Mouse (Mus musculus): ENCODE measurements around the gene Maff. TPM values are rescaled to one million over a fixed set of nuclear protein-coding genes. Genes with fewer than 3 reads are reported as not detected.

The Maff gene
- polyA plus RNA-seq, 1 experiment from 2014 or later, result 7.3 TPM

- DNase-seq (ENCODE audit: low spot score), result peak; percentile 59
- 0 out of 2 replicates have a peak overlapping the region, but pooled peaks have one; percentile 16 for H3K4me2 ChIP-seq (ENCODE audit: low read length)
Measured at GRCm38 (mm10) chr15:79351331-79351767, 4.9 kb downstream of the Maff start.

DNA sequence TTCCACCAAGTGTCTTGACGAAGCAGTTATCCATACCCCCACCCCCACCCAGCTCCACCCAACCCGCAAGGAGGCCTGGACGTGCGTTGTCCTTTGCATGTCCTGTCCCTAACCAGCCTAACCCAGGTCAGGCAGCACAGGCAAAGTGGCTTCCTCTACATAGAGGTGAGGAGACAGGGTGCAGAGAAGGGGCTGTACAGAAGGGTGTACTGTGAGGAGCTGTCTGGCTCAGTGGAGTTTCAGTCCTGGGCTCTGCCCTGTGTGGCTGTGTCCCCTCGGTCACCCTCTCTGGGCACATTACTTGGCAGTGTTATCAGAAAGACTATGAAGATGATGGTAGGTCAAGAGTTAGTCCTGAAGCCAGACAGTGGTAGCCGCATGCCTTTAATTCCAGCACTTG, 6.1 kb downstream of the Maff start:
- no peak for DNase-seq (ENCODE audit: low spot score)
- H3K27me3 ChIP-seq (ENCODE audit: insufficient read depth, low read length), result no peaks in the 10 kb centered on the region
- no peak for TF ChIP-seq CTCF (IDR thresholded peaks at IDR 0.05; ENCODE audit: low read depth)
- H3K4me3 ChIP-seq (replicated peaks; ENCODE audit: low read depth, low read length), result no peak overlapping the region
- H3K4me1 ChIP-seq (replicated peaks; ENCODE audit: insufficient read depth, low read length), result peaks cover 24% of the 10 kb centered on the region; the same call in 1 of the 2 replicates
- no peaks in the 10 kb centered on the region for H3K9me3 ChIP-seq (replicated peaks; ENCODE audit: low read length)
- no peaks in the 10 kb centered on the region for H3K36me3 ChIP-seq (ENCODE audit: insufficient read depth, low read length)
- no peak overlapping the region for H3K27ac ChIP-seq
- no peak overlapping the region for H3K4me2 ChIP-seq (ENCODE audit: low read length)
- no peak overlapping the region for H3K9ac ChIP-seq (ENCODE audit: low read depth, low read length)
- ATAC-seq (replicated peaks; ENCODE audit: low FRiP score, low read depth), result no peak
- 76% methylated on average over 6 of the region's 6 CpGs for WGBS

More at GRCm38 (mm10) chr15:79351331-79351767, 4.9 kb downstream of the Maff start:
- ATAC-seq (replicated peaks; ENCODE audit: low FRiP score, low read depth), result no peak
- Histone ChIP-seq H3K4me3 (replicated peaks; ENCODE audit: low read depth, low read length) (no peak overlapping the region), H3K36me3 (ENCODE audit: insufficient read depth, low read length) (no peaks in the 10 kb centered on the region), H3K27ac (peak overlapping the region; percentile 8; the same call in 1 of the 2 replicates), H3K9me3 (replicated peaks; ENCODE audit: low read length) (no peaks in the 10 kb centered on the region), H3K4me1 (replicated peaks; ENCODE audit: insufficient read depth, low read length) (0 out of 2 replicates have a peak, but pooled peaks cover 18% of the 10 kb centered on the region), H3K27me3 (ENCODE audit: insufficient read depth, low read length) (no peaks in the 10 kb centered on the region), H3K9ac (ENCODE audit: low read depth, low read length) (peak overlapping the region; percentile 41; the same call in 1 of the 2 replicates)
- 23% methylated on average over 15 of the region's 15 CpGs for WGBS
- TF ChIP-seq CTCF (IDR thresholded peaks at IDR 0.05; ENCODE audit: low read depth), result no peak

DNA sequence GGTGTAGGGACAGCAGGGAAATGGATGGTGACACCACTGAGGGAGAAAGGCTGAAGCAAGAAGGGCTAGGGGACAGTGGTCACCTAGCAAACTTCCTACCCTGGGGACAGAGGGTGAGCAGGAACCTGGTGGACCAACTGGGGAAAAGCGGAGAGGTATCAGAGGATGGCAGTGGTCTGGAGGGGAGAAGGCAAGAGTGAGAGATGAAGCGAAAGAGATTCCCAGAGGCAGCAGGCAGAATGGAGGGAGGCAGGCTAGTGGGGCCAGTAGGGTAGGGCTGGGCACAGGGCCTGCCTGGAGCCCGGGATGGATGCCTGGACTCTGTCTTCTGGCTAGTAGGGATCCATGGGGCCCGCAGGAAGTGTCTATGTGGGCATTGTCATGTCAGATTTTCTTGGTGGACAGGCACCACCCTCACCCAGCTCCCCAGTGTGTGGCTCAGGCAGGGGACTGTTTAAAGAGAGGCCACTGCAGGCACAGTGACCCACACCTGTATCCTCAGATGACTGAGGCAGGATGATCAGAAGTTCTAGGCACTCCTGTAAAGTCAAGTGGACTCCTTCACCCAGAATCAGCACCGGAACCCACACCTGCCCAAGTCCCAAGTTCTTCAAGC, 7.4 kb downstream of the Maff start:
- 93% methylated on average over 5 of the region's 5 CpGs for WGBS
- H3K27me3 ChIP-seq (ENCODE audit: insufficient read depth, low read length), result no peaks in the 10 kb centered on the region
- no peak for TF ChIP-seq CTCF (IDR thresholded peaks at IDR 0.05; ENCODE audit: low read depth)

DNA sequence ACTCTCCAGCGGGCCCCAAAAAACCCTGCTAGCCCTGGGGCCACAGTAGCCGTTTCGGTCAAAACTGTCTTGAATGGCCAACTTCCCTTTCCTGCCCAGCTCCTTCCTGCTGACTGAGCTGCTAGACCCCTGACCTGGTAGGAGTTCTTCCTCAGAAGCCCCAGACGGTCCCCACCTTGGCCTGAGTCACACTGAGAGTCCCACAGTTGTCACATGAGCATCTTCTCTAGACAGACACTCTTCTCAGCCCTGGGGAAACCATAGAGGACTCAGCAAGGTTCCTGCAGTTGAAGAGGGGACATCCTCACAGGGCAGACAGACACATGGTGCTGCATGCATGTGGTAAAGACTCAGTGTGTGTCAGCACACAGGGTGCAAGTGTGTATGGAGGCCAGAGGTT, 8.2 kb downstream of the Maff start:
- no peaks in the 10 kb centered on the region for H3K27me3 ChIP-seq (ENCODE audit: insufficient read depth, low read length)
- H3K4me3 ChIP-seq (replicated peaks; ENCODE audit: low read depth, low read length), result no peak overlapping the region
- no peak overlapping the region for H3K9ac ChIP-seq (ENCODE audit: low read depth, low read length)
- no peak overlapping the region for H3K27ac ChIP-seq
- no peaks in the 10 kb centered on the region for H3K36me3 ChIP-seq (ENCODE audit: insufficient read depth, low read length)
- no peaks in the 10 kb centered on the region for H3K9me3 ChIP-seq (replicated peaks; ENCODE audit: low read length)
- ATAC-seq (replicated peaks; ENCODE audit: low FRiP score, low read depth) (no peak), DNase-seq (ENCODE audit: low spot score) (no peak)
- no peak for TF ChIP-seq CTCF (IDR thresholded peaks at IDR 0.05; ENCODE audit: low read depth)
- no peak overlapping the region for H3K4me2 ChIP-seq (ENCODE audit: low read length)
- 79% methylated on average over 4 of the region's 4 CpGs for WGBS
- H3K4me1 ChIP-seq (replicated peaks; ENCODE audit: insufficient read depth, low read length), result peaks cover 33% of the 10 kb centered on the region

More for the DNA sequence above, 7.4 kb downstream of the Maff start:
- Histone ChIP-seq H3K36me3 (ENCODE audit: insufficient read depth, low read length) (no peaks in the 10 kb centered on the region), H3K4me2 (ENCODE audit: low read length) (no peak overlapping the region), H3K4me1 (replicated peaks; ENCODE audit: insufficient read depth, low read length) (peaks cover 34% of the 10 kb centered on the region), H3K27ac (no peak overlapping the region), H3K9ac (ENCODE audit: low read depth, low read length) (no peak overlapping the region), H3K9me3 (replicated peaks; ENCODE audit: low read length) (no peaks in the 10 kb centered on the region), H3K4me3 (replicated peaks; ENCODE audit: low read depth, low read length) (no peak overlapping the region)
- ATAC-seq (replicated peaks; ENCODE audit: low FRiP score, low read depth), result no peak
- no peak for DNase-seq (ENCODE audit: low spot score)

GRCm38 (mm10) chr15:79356481-79356880, 10.1 kb downstream of the Maff start:
- Histone ChIP-seq H3K36me3 (ENCODE audit: insufficient read depth, low read length) (no peaks in the 10 kb centered on the region), H3K4me1 (replicated peaks; ENCODE audit: insufficient read depth, low read length) (peaks cover 41% of the 10 kb centered on the region), H3K27me3 (ENCODE audit: insufficient read depth, low read length) (no peaks in the 10 kb centered on the region), H3K4me2 (ENCODE audit: low read length) (peak overlapping the region; percentile 68), H3K9me3 (replicated peaks; ENCODE audit: low read length) (no peaks in the 10 kb centered on the region), H3K27ac (peak overlapping the region; percentile 88), H3K9ac (ENCODE audit: low read depth, low read length) (no peak overlapping the region), H3K4me3 (replicated peaks; ENCODE audit: low read depth, low read length) (0 out of 2 replicates have a peak overlapping the region, but pooled peaks have one; percentile 32)
- ATAC-seq (replicated peaks; ENCODE audit: low FRiP score, low read depth) (no peak), DNase-seq (ENCODE audit: low spot score) (no peak)
- WGBS, result 67% methylated on average over 8 of the region's 8 CpGs
- no peak for TF ChIP-seq CTCF (IDR thresholded peaks at IDR 0.05; ENCODE audit: low read depth)

GRCm38 (mm10) chr15:79357036-79357911, 10.9 kb downstream of the Maff start:
- H3K4me2 ChIP-seq (ENCODE audit: low read length), result peak overlapping the region; percentile 68
- peak; percentile 31; the same call in 1 of the 2 replicates for TF ChIP-seq CTCF (IDR thresholded peaks at IDR 0.05; ENCODE audit: low read depth)
- peaks cover 37% of the 10 kb centered on the region for H3K4me1 ChIP-seq (replicated peaks; ENCODE audit: insufficient read depth, low read length)
- ATAC-seq (replicated peaks; ENCODE audit: low FRiP score, low read depth), result peak; percentile 80
- H3K9me3 ChIP-seq (replicated peaks; ENCODE audit: low read length), result no peaks in the 10 kb centered on the region
- peak overlapping the region; percentile 88 for H3K27ac ChIP-seq
- DNase-seq (ENCODE audit: low spot score), result peak; percentile 94
- peak overlapping the region; percentile 32 for H3K4me3 ChIP-seq (replicated peaks; ENCODE audit: low read depth, low read length)
- peaks cover 5% of the 10 kb centered on the region; the same call in 1 of the 2 replicates for H3K36me3 ChIP-seq (ENCODE audit: insufficient read depth, low read length)
- H3K9ac ChIP-seq (ENCODE audit: low read depth, low read length), result peak overlapping the region; percentile 59
- H3K27me3 ChIP-seq (ENCODE audit: insufficient read depth, low read length), result no peaks in the 10 kb centered on the region
- under 1% methylated on average over 74 of the region's 77 CpGs for WGBS

Data from kidney, postnatal 0 days (tissue).